17 mouse cellular contexts compared by ENCODE assay signal in genomic region chr4:97824451-97824850, GRCm38 (mm10). TPM values are rescaled to one million over a fixed set of nuclear protein-coding genes. Genes with fewer than 3 reads are reported as not detected.
DNase-seq lines count a peak whose midpoint lies in the region; ATAC-seq lines count a peak whose summit lies in the region.
"Had no signal": no experiment of that assay in that cellular context is flagged by ENCODE, and none has a peak within 500 bp of the region (broad histone marks: within the 10 kb centered on the region; RNA-seq: fewer than 3 reads in every experiment).

No protein-coding gene starts in this region.

- H3K36me3 ChIP-seq in forebrain, embryonic 11.5 days (ENCODE audit: control insufficient read depth, insufficient read depth, low read length): no peaks in the 10 kb centered on the region
- no peaks in the 10 kb centered on the region for H3K36me3 ChIP-seq in forebrain, embryonic 16.5 days (ENCODE audit: control insufficient read depth, insufficient read depth)
- no peaks in the 10 kb centered on the region for H3K36me3 ChIP-seq in intestine, embryonic 14.5 days (ENCODE audit: control insufficient read depth, insufficient read depth, low read length)
- H3K36me3 ChIP-seq in intestine, embryonic 15.5 days: no peaks in the 10 kb centered on the region
- no peaks in the 10 kb centered on the region for H3K36me3 ChIP-seq in midbrain, embryonic 14.5 days (ENCODE audit: control insufficient read depth, insufficient read depth, low read length)
- no peaks in the 10 kb centered on the region for H3K36me3 ChIP-seq in midbrain, embryonic 16.5 days (ENCODE audit: control insufficient read depth, insufficient read depth, low read length)
- H3K36me3 ChIP-seq: embryonic facial prominence, embryonic 15.5 days; limb, embryonic 13.5 days; lung, embryonic 15.5 days; midbrain, embryonic 15.5 days; neural tube, embryonic 15.5 days had no signal

- no peak for DNase-seq in forebrain, embryonic 11.5 days (ENCODE audit: low spot score)
- DNase-seq in intestine, embryonic 14.5 days (ENCODE audit: low spot score): peak; percentile 31
- DNase-seq in midbrain, embryonic 14.5 days: peak; percentile 43
- peak; percentile 82 for DNase-seq in testis, postnatal 14 days (ENCODE audit: low spot score)
- no peak for DNase-seq in left cerebral cortex, adult 9 months (ENCODE audit: low spot score in 2 of 2)
- DNase-seq: adrenal gland, postnatal 14 days; right cerebral cortex, adult 18-20 months; thymus, adult 18-20 months had no signal

- no peak overlapping the region for H3K4me3 ChIP-seq in forebrain, embryonic 11.5 days (ENCODE audit: low read depth, low read length)
- H3K4me3 ChIP-seq in forebrain, embryonic 16.5 days (replicated peaks; ENCODE audit: low read length): no peak overlapping the region
- H3K4me3 ChIP-seq in intestine, embryonic 14.5 days (ENCODE audit: low read depth, low read length): no peak overlapping the region
- no peak overlapping the region for H3K4me3 ChIP-seq in intestine, embryonic 15.5 days (replicated peaks)
- H3K4me3 ChIP-seq in midbrain, embryonic 14.5 days (replicated peaks; ENCODE audit: low read depth, low read length): no peak overlapping the region
- H3K4me3 ChIP-seq in midbrain, embryonic 16.5 days (ENCODE audit: low read depth, low read length): no peak overlapping the region
- H3K4me3 ChIP-seq: embryonic facial prominence, embryonic 15.5 days; limb, embryonic 13.5 days; lung, embryonic 15.5 days; midbrain, embryonic 15.5 days; neural tube, embryonic 15.5 days had no signal

- no peak overlapping the region for H3K9ac ChIP-seq in forebrain, embryonic 11.5 days (ENCODE audit: low read length)
- no peak overlapping the region for H3K9ac ChIP-seq in forebrain, embryonic 16.5 days (replicated peaks; ENCODE audit: low read depth, low read length)
- no peak overlapping the region for H3K9ac ChIP-seq in intestine, embryonic 14.5 days (ENCODE audit: low read length)
- H3K9ac ChIP-seq in intestine, embryonic 15.5 days: no peak overlapping the region
- H3K9ac ChIP-seq in midbrain, embryonic 14.5 days (replicated peaks; ENCODE audit: low read length): no peak overlapping the region
- no peak overlapping the region for H3K9ac ChIP-seq in midbrain, embryonic 16.5 days (ENCODE audit: low read depth, low read length)
- H3K9ac ChIP-seq: embryonic facial prominence, embryonic 15.5 days; limb, embryonic 13.5 days; lung, embryonic 15.5 days; midbrain, embryonic 15.5 days; neural tube, embryonic 15.5 days had no signal

- no peaks in the 10 kb centered on the region for H3K27me3 ChIP-seq in forebrain, embryonic 11.5 days (ENCODE audit: control insufficient read depth, insufficient read depth, low read length)
- H3K27me3 ChIP-seq in forebrain, embryonic 16.5 days (replicated peaks; ENCODE audit: control insufficient read depth, insufficient read depth, low read length): no peaks in the 10 kb centered on the region
- H3K27me3 ChIP-seq in intestine, embryonic 14.5 days (replicated peaks; ENCODE audit: control insufficient read depth, insufficient read depth, low read length): no peaks in the 10 kb centered on the region
- H3K27me3 ChIP-seq in intestine, embryonic 15.5 days (replicated peaks): no peaks in the 10 kb centered on the region
- peaks cover under 1% of the 10 kb centered on the region; the same call in 1 of the 2 replicates for H3K27me3 ChIP-seq in midbrain, embryonic 14.5 days (ENCODE audit: control insufficient read depth, insufficient read depth, low read length)
- no peaks in the 10 kb centered on the region; the same call in 1 of the 2 replicates for H3K27me3 ChIP-seq in midbrain, embryonic 16.5 days (ENCODE audit: control insufficient read depth, insufficient read depth, low read depth, low read length)
- H3K27me3 ChIP-seq: embryonic facial prominence, embryonic 15.5 days; limb, embryonic 13.5 days; lung, embryonic 15.5 days; midbrain, embryonic 15.5 days; neural tube, embryonic 15.5 days had no signal

- 55% methylated on average over 4 of the region's 4 CpGs for WGBS in forebrain, embryonic 11.5 days
- WGBS in forebrain, embryonic 16.5 days: 18% methylated on average over 4 of the region's 4 CpGs
- WGBS in intestine, embryonic 14.5 days: 73% methylated on average over 4 of the region's 4 CpGs
- 73% methylated on average over 4 of the region's 4 CpGs for WGBS in intestine, embryonic 15.5 days
- WGBS in midbrain, embryonic 14.5 days: 28% methylated on average over 4 of the region's 4 CpGs
- WGBS in midbrain, embryonic 16.5 days: 38% methylated on average over 4 of the region's 4 CpGs

- H3K4me1 ChIP-seq in forebrain, embryonic 11.5 days (replicated peaks; ENCODE audit: control insufficient read depth, insufficient read depth, low read length): peaks cover 3% of the 10 kb centered on the region; the same call in 1 of the 2 replicates
- H3K4me1 ChIP-seq in forebrain, embryonic 16.5 days (replicated peaks; ENCODE audit: control insufficient read depth, insufficient read depth, low read length): peaks cover 28% of the 10 kb centered on the region
- no peaks in the 10 kb centered on the region for H3K4me1 ChIP-seq in intestine, embryonic 14.5 days (replicated peaks; ENCODE audit: control insufficient read depth, insufficient read depth, low read length)
- no peaks in the 10 kb centered on the region; the same call in 1 of the 2 replicates for H3K4me1 ChIP-seq in intestine, embryonic 15.5 days (replicated peaks)
- H3K4me1 ChIP-seq in midbrain, embryonic 14.5 days (ENCODE audit: control insufficient read depth, insufficient read depth, low read length): peaks cover 28% of the 10 kb centered on the region
- peaks cover 13% of the 10 kb centered on the region for H3K4me1 ChIP-seq in midbrain, embryonic 16.5 days (ENCODE audit: control insufficient read depth, insufficient read depth, low read length)

- ATAC-seq in forebrain, embryonic 11.5 days (replicated peaks; ENCODE audit: low FRiP score): no peak
- no peak for ATAC-seq in forebrain, embryonic 16.5 days
- ATAC-seq in intestine, embryonic 14.5 days (replicated peaks; ENCODE audit: low FRiP score, low TSS enrichment, low read depth): no peak
- no peak for ATAC-seq in intestine, embryonic 15.5 days
- no peak for ATAC-seq in midbrain, embryonic 14.5 days (ENCODE audit: low FRiP score, low TSS enrichment)
- no peak for ATAC-seq in midbrain, embryonic 16.5 days
- ATAC-seq: intestine, postnatal 0 days; midbrain, embryonic 15.5 days had no signal

- no peak overlapping the region for H3K4me2 ChIP-seq in forebrain, embryonic 11.5 days (ENCODE audit: low read depth, low read length, severe bottlenecking)
- no peak overlapping the region for H3K4me2 ChIP-seq in forebrain, embryonic 16.5 days (ENCODE audit: low read length)
- H3K4me2 ChIP-seq in intestine, embryonic 14.5 days (ENCODE audit: low read length): no peak overlapping the region
- no peak overlapping the region for H3K4me2 ChIP-seq in intestine, embryonic 15.5 days (replicated peaks)
- no peak overlapping the region for H3K4me2 ChIP-seq in midbrain, embryonic 14.5 days (ENCODE audit: low read length)
- H3K4me2 ChIP-seq in midbrain, embryonic 16.5 days (ENCODE audit: low read length): no peak overlapping the region
- H3K4me2 ChIP-seq: embryonic facial prominence, embryonic 15.5 days; limb, embryonic 13.5 days; lung, embryonic 15.5 days; midbrain, embryonic 15.5 days; neural tube, embryonic 15.5 days had no signal

- H3K9me3 ChIP-seq in forebrain, embryonic 11.5 days (ENCODE audit: control insufficient read depth, low read length): no peaks in the 10 kb centered on the region
- no peaks in the 10 kb centered on the region for H3K9me3 ChIP-seq in forebrain, embryonic 16.5 days (ENCODE audit: control insufficient read depth, low read length)
- H3K9me3 ChIP-seq in intestine, embryonic 14.5 days (ENCODE audit: control insufficient read depth, low read length): no peaks in the 10 kb centered on the region
- no peaks in the 10 kb centered on the region for H3K9me3 ChIP-seq in intestine, embryonic 15.5 days
- no peaks in the 10 kb centered on the region for H3K9me3 ChIP-seq in midbrain, embryonic 14.5 days (ENCODE audit: control insufficient read depth, low read length)
- no peaks in the 10 kb centered on the region for H3K9me3 ChIP-seq in midbrain, embryonic 16.5 days (replicated peaks; ENCODE audit: control insufficient read depth, low read length, poor library complexity, severe bottlenecking)
- H3K9me3 ChIP-seq: embryonic facial prominence, embryonic 15.5 days; limb, embryonic 13.5 days; lung, embryonic 15.5 days; midbrain, embryonic 15.5 days; neural tube, embryonic 15.5 days had no signal

- 0 out of 2 replicates have a peak overlapping the region, but pooled peaks have one; percentile 6 for H3K27ac ChIP-seq in forebrain, embryonic 11.5 days (ENCODE audit: low read depth, low read length)
- H3K27ac ChIP-seq in forebrain, embryonic 16.5 days (ENCODE audit: low read length): no peak overlapping the region
- no peak overlapping the region for H3K27ac ChIP-seq in intestine, embryonic 14.5 days (ENCODE audit: low read depth)
- H3K27ac ChIP-seq in intestine, embryonic 15.5 days: no peak overlapping the region
- no peak overlapping the region for H3K27ac ChIP-seq in midbrain, embryonic 14.5 days (replicated peaks; ENCODE audit: low read depth, low read length)
- H3K27ac ChIP-seq in midbrain, embryonic 16.5 days (ENCODE audit: low read length): no peak overlapping the region
- H3K27ac ChIP-seq: embryonic facial prominence, embryonic 15.5 days; limb, embryonic 13.5 days; lung, embryonic 15.5 days; midbrain, embryonic 15.5 days; neural tube, embryonic 15.5 days had no signal

RNA-seq across cellular contexts. Expression of gene E130114P18Rik, which starts 46.6 kb away (rescaled TPM):
- 45.7 and 46.4 TPM in 2 replicates for polyA plus RNA-seq in forebrain, embryonic 11.5 days (2014; fragmentation: Nextera tagmentation; extraction: Ambion mirVana)
- 31.0 and 34.5 TPM in 2 replicates for polyA plus RNA-seq in forebrain, embryonic 16.5 days (2015; fragmentation: Nextera tagmentation; extraction: Ambion mirVana)
- polyA plus RNA-seq in intestine, embryonic 14.5 days (2014; fragmentation: Nextera tagmentation; extraction: Ambion mirVana): 5.2 and 8.0 TPM in 2 replicates
- polyA plus RNA-seq in intestine, embryonic 15.5 days (2015; fragmentation: Nextera tagmentation; extraction: Ambion mirVana): 2.5 and 3.9 TPM in 2 replicates
- polyA plus RNA-seq in midbrain, embryonic 14.5 days (2014; fragmentation: Nextera tagmentation; extraction: Ambion mirVana): 22.4 and 23.6 TPM in 2 replicates
- 11.6 and 12.1 TPM in 2 replicates for polyA plus RNA-seq in midbrain, embryonic 16.5 days (2015; fragmentation: Nextera tagmentation; extraction: Ambion mirVana)

RNA-seq across cellular contexts. Expression of gene Nfia, which starts 51.9 kb away (rescaled TPM):
- 39.5 and 45.4 TPM in 2 replicates for polyA plus RNA-seq in forebrain, embryonic 11.5 days (2014; fragmentation: Nextera tagmentation; extraction: Ambion mirVana)
- polyA plus RNA-seq in forebrain, embryonic 16.5 days (2015; fragmentation: Nextera tagmentation; extraction: Ambion mirVana): 88.3 and 97.1 TPM in 2 replicates
- 42.1 and 43.8 TPM in 2 replicates for polyA plus RNA-seq in intestine, embryonic 14.5 days (2014; fragmentation: Nextera tagmentation; extraction: Ambion mirVana)
- polyA plus RNA-seq in intestine, embryonic 15.5 days (2015; fragmentation: Nextera tagmentation; extraction: Ambion mirVana): 30.2 and 37.3 TPM in 2 replicates
- 30.1 and 37.2 TPM in 2 replicates for polyA plus RNA-seq in midbrain, embryonic 14.5 days (2014; fragmentation: Nextera tagmentation; extraction: Ambion mirVana)
- 25.8 and 26.6 TPM in 2 replicates for polyA plus RNA-seq in midbrain, embryonic 16.5 days (2015; fragmentation: Nextera tagmentation; extraction: Ambion mirVana)

Comparison
In these comparisons a context has a peak if more than half of its experiments do, and no peak if none do; other contexts are left out.
1. DNase-seq: peak in intestine, embryonic 14.5 days (single experiment), midbrain, embryonic 14.5 days (single experiment) and testis, postnatal 14 days (single experiment); none in forebrain, embryonic 11.5 days (single experiment) and left cerebral cortex, adult 9 months (0 of 2).